Mouse (Mus musculus) small intestine, adult 2 months (tissue): ENCODE data around the gene Cnr2.

Source experiments
- CTCF ChIP-seq: fragments of 200-500 bp; IDR thresholded peaks from 2 replicates; pipeline ENCODE4 v1.5.1; 2012; ENCODE audit warnings: low read depth, mild to moderate bottlenecking, control low read depth, inconsistent platforms, low read length, moderate library complexity, mixed read lengths; ENCODE audit not compliant: insufficient replicate concordance, insufficient read length; ENCODE audit errors: extremely low read depth
- POLR2A ChIP-seq: fragments of 200-500 bp; IDR thresholded peaks from 2 replicates; pipeline ENCODE4 v1.6.1; 2012; ENCODE audit warnings: low read depth, mild to moderate bottlenecking, control low read depth, inconsistent platforms, low read length, moderate library complexity

- TF ChIP-seq POLR2A, result no peak
- TF ChIP-seq CTCF, result no peak
Observed at GRCm38 (mm10) chr4:135968271-135968869, 73.2 kb downstream of the Cnr2 start.
